Mouse (Mus musculus) embryonic facial prominence, embryonic 13.5 days (tissue): ENCODE measurements around the gene Grsf1. TPM values are rescaled to one million over a fixed set of nuclear protein-coding genes. Genes with fewer than 3 reads are reported as not detected.

Experiments used
- ATAC-seq: fragments of 200-750 bp; cut with Nextera tagmentation; 2 replicates; pipeline ENCODE4 v1.8.0; 2017; ENCODE audit warnings: low read depth; ENCODE audit not compliant: insufficient number of reproducible peaks, insufficient read depth, low FRiP score, low TSS enrichment
- H3K27ac ChIP-seq: fragments of 300-500 bp; sonication (generic); 2 replicates; pipeline ENCODE4 v1.5.1; 2015; ENCODE audit warnings: moderate library complexity, mild to moderate bottlenecking, inconsistent platforms
- H3K27me3 ChIP-seq: fragments of 300-500 bp; sonication (generic); 2 replicates; pipeline ENCODE4 v1.6.1; 2015; ENCODE audit warnings: mild to moderate bottlenecking, inconsistent platforms
- H3K36me3 ChIP-seq: fragments of 300-500 bp; sonication (generic); 2 replicates; pipeline ENCODE4 v1.6.1; 2015; ENCODE audit warnings: mild to moderate bottlenecking, inconsistent platforms
- H3K4me1 ChIP-seq: fragments of 300-500 bp; sonication (generic); 2 replicates; pipeline ENCODE4 v1.6.1; 2015; ENCODE audit warnings: inconsistent platforms
- H3K4me2 ChIP-seq: fragments of 300-500 bp; sonication (generic); 2 replicates; pipeline ENCODE4 v1.6.1; 2015; ENCODE audit warnings: moderate library complexity, mild to moderate bottlenecking, inconsistent platforms
- H3K4me3 ChIP-seq: fragments of 300-500 bp; sonication (generic); 2 replicates; pipeline ENCODE4 v1.5.1; 2015; ENCODE audit warnings: mild to moderate bottlenecking, inconsistent platforms
- H3K9ac ChIP-seq: fragments of 300-500 bp; sonication (generic); 2 replicates; pipeline ENCODE4 v1.6.1; 2015; ENCODE audit warnings: mild to moderate bottlenecking, inconsistent platforms
- H3K9me3 ChIP-seq: fragments of 300-500 bp; sonication (generic); 2 replicates; pipeline ENCODE4 v1.6.1; 2016; ENCODE audit warnings: inconsistent platforms
- WGBS: fragments of 180-500 bp; shearing (Covaris S2); methylation state at CpG from one replicate; pipeline ENCODE4 v1.1.7; 2015; ENCODE audit warnings: mixed read lengths; 5-methylcytosine and 5-hydroxymethylcytosine counted together
- polyA plus RNA-seq: library from polyadenylated mRNA; unstranded; fragments of >200 nt; fragmentation: Nextera tagmentation; extraction: Ambion mirVana; gene quantifications from 2 replicates; pipeline ENCODE4 v1.2.1, GENCODE M21; 2015

The Grsf1 gene
- polyA plus RNA-seq, 1 experiment from 2014 or later, result 55.3 TPM

DNA sequence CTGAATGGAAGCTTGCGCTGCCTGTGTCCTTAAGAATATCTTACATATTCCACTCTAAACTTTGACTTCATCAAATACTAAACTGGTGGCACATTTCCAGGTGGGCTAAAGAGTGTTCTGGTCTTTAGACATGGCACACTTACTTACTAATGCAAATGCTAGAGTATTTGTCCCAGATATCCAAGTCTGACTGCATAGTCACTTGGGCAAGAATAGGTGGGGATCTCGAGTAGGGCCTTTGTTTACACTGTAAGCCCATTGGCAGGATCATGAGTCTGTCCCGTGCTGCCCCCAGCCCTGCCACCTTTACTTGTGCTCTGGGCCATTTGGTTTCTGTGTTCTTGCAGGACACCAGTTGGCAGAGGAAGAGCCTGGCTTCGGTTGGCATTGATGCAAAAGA, 59.0 kb downstream of the Grsf1 start:
- WGBS, result 88% methylated on average over 4 of the region's 4 CpGs
- no peaks in the 10 kb centered on the region for H3K9me3 ChIP-seq
- no peak overlapping the region for H3K4me2 ChIP-seq
- H3K36me3 ChIP-seq, result peaks cover 47% of the 10 kb centered on the region
- H3K9ac ChIP-seq, result no peak overlapping the region
- H3K27me3 ChIP-seq, result no peaks in the 10 kb centered on the region
- no peaks in the 10 kb centered on the region for H3K4me1 ChIP-seq
- no peak overlapping the region for H3K27ac ChIP-seq
- ATAC-seq, result no peak
- H3K4me3 ChIP-seq, result no peak overlapping the region

DNA sequence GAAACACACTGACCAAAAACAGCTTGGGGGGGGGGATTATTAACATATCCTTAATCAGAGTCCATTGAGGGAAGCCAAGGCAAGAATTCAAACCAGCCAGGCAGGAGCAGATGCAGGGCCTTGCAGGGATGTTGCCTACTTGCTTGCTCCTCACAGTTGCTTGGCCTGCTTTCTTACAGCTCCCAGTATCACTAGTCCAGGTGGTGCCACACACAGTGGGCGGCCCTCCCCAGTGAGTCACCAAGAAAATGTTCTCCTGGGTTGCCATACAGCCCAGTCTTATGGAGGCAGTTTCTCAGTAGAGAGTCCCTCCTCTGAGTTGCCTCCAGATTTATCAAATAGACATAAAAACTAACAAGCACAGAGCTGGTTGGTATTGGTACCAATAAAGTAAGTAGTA, 61.8 kb downstream of the Grsf1 start:
- Histone ChIP-seq H3K36me3 (peaks cover 34% of the 10 kb centered on the region), H3K4me2 (no peak overlapping the region), H3K4me3 (no peak overlapping the region), H3K9me3 (no peaks in the 10 kb centered on the region), H3K9ac (no peak overlapping the region), H3K27ac (no peak overlapping the region), H3K4me1 (no peaks in the 10 kb centered on the region), H3K27me3 (no peaks in the 10 kb centered on the region)
- ATAC-seq, result no peak
- 86% methylated on average over 1 of the region's 1 CpGs for WGBS

Other genes starting within 250 kb of the Grsf1 start
- 4.9 and 9.2 TPM in 2 replicates for gene Ambn, start 220.2 kb downstream of the Grsf1 start, polyA plus RNA-seq
- 0.06 TPM in 1 of 2 replicates, not detected in the other for gene Enam, start 188.2 kb downstream of the Grsf1 start, polyA plus RNA-seq
- 0.56 TPM in 1 of 2 replicates, not detected in the other for gene Jchain, start 148.3 kb downstream of the Grsf1 start, polyA plus RNA-seq
- 77.5 and 83.7 TPM in 2 replicates for gene Utp3, start 121.7 kb downstream of the Grsf1 start, polyA plus RNA-seq
- 15.4 and 17.0 TPM in 2 replicates for gene Rufy3, start 111.1 kb downstream of the Grsf1 start, polyA plus RNA-seq
- gene Mob1b, start 44.7 kb upstream of the Grsf1 start, polyA plus RNA-seq, result 10.8 and 12.4 TPM in 2 replicates
- 48.6 and 52.1 TPM in 2 replicates for gene Dck, start 88.8 kb upstream of the Grsf1 start, polyA plus RNA-seq
- gene Slc4a4, start 210.6 kb upstream of the Grsf1 start, polyA plus RNA-seq, result 1.7 and 1.8 TPM in 2 replicates